Mouse (Mus musculus) adrenal gland, postnatal 36 days (tissue): ENCODE data around the gene Glcci1. TPM values are rescaled to one million over a fixed set of nuclear protein-coding genes. Genes with fewer than 3 reads are reported as not detected.
A peak's percentile ranks its signal among the peaks of the same experiment; 100 is the strongest.

Experiments used
- DNase-seq, 2 experiments: peaks; one replicate each; pipeline ENCODE4 v3.0.0; 2021; ENCODE audit warnings: mixed read lengths in 1 of 2
- long read RNA-seq, 2 experiments: library from polyadenylated mRNA; stranded (forward); transcript quantifications; one replicate each; pipeline ENCODE4 v2.0.0; 2021; ENCODE audit warnings: borderline sequencing depth in 2 of 2
- total RNA-seq, 2 experiments: library from RNA; stranded (reverse); gene quantifications; 2 replicates each; pipeline ENCODE4 v1.2.3; 2021

The Glcci1 gene
- 10 to 100 TPM; 26.8 to 27.3 TPM for total RNA-seq
- long read RNA-seq, experiment 1, full-length matches to known transcripts, result 3 of 4 reads
- long read RNA-seq, experiment 1, partial matches to known transcripts, result 1 of 4 reads
- long read RNA-seq, experiment 1, other reads (novel, unspliced or antisense), result 0 of 4 reads
- long read RNA-seq, experiment 2, partial matches to known transcripts, result 0 of 1 reads
- long read RNA-seq, experiment 2, other reads (novel, unspliced or antisense), result 1 of 1 reads

- peak; percentile 79 to 91 for DNase-seq
Measured at GRCm38 (mm10) chr6:8509551-8509950, at the start of gene Glcci1. Gene Glcci1, plus strand, starts transcription at chr6:8509600.

GRCm38 (mm10) chr6:8462447-8462846, 47.0 kb upstream of the Glcci1 start:
- DNase-seq, result no peak

GRCm38 (mm10) chr6:8465388-8465787, 44.0 kb upstream of the Glcci1 start:
- no peak for DNase-seq

GRCm38 (mm10) chr6:8465985-8466384, 43.4 kb upstream of the Glcci1 start:
- DNase-seq, result no peak

- DNase-seq, result no peak
Measured at GRCm38 (mm10) chr6:8467667-8468337, 41.6 kb upstream of the Glcci1 start.

- no peak for DNase-seq
Measured at GRCm38 (mm10) chr6:8469918-8470317, 39.5 kb upstream of the Glcci1 start.

GRCm38 (mm10) chr6:8472125-8472524, 37.3 kb upstream of the Glcci1 start:
- no peak for DNase-seq

GRCm38 (mm10) chr6:8472915-8473314, 36.5 kb upstream of the Glcci1 start:
- DNase-seq, result peak in 1 of 2 experiments; percentile 23

- DNase-seq, result peak; percentile 4 to 25
Measured at GRCm38 (mm10) chr6:8473498-8473897, 35.9 kb upstream of the Glcci1 start.

- no peak for DNase-seq
Measured at GRCm38 (mm10) chr6:8474316-8474715, 35.1 kb upstream of the Glcci1 start.

- DNase-seq, result no peak
Measured at GRCm38 (mm10) chr6:8474820-8475219, 34.6 kb upstream of the Glcci1 start.

GRCm38 (mm10) chr6:8479176-8479575, 30.2 kb upstream of the Glcci1 start:
- no peak for DNase-seq

- DNase-seq, result no peak
Measured at GRCm38 (mm10) chr6:8484437-8485275, 24.7 kb upstream of the Glcci1 start.

- DNase-seq, result no peak
Measured at GRCm38 (mm10) chr6:8485414-8486175, 23.8 kb upstream of the Glcci1 start.

- DNase-seq, result no peak
Measured at GRCm38 (mm10) chr6:8486391-8487043, 22.9 kb upstream of the Glcci1 start.

- no peak for DNase-seq
Measured at GRCm38 (mm10) chr6:8487044-8487853, 22.2 kb upstream of the Glcci1 start.

GRCm38 (mm10) chr6:8488249-8488648, 21.2 kb upstream of the Glcci1 start:
- no peak for DNase-seq

GRCm38 (mm10) chr6:8489266-8489665, 20.1 kb upstream of the Glcci1 start:
- no peak for DNase-seq

- no peak for DNase-seq
Measured at GRCm38 (mm10) chr6:8489938-8490585, 19.3 kb upstream of the Glcci1 start.

- DNase-seq, result no peak
Measured at GRCm38 (mm10) chr6:8492248-8492647, 17.2 kb upstream of the Glcci1 start.
